Mouse (Mus musculus) monocyte, adult 5-6 weeks (primary cell): Measurements from ENCODE around the gene Mmp24. TPM values are rescaled to one million over a fixed set of nuclear protein-coding genes. Genes with fewer than 3 reads are reported as not detected.

Experiments used
- ATAC-seq: fragments of 153-309, 156-312 bp; replicated peaks from 2 replicates; pipeline ENCODE4 v1.8.0; 2017; ENCODE audit warnings: mild to moderate bottlenecking; ENCODE audit not compliant: low TSS enrichment, insufficient number of reproducible peaks, severe bottlenecking, poor library complexity, low FRiP score
- total RNA-seq: library from RNA; stranded (forward); fragments of 200-1000, 200-491, 200-594 nt; gene quantifications from 3 replicates; pipeline ENCODE4 v1.2.3, GENCODE M21; 2017

Mmp24 gene
- total RNA-seq, 1 experiment from 2014 or later = not detected

DNA sequence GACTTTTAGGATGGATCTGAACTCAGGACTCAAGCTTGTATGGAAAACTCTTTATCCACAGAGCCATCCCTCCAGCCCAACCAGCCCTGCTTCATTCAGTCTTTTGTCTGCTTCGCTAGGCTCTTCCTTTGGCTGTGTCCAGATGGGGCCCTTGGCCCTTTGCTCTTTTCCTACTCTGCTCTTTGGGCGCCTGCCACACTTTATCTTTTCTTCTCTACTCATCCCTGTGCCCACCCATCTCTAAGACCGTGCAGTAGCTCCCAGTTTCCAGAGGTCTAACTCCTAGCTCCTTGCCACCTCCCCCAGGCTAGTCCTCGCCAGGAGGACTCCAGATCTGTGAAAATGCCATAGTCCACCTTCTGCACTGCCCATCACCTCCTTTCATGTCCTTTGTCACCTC is 1.5 kb upstream of the Mmp24 start:
- ATAC-seq = no peak

DNA sequence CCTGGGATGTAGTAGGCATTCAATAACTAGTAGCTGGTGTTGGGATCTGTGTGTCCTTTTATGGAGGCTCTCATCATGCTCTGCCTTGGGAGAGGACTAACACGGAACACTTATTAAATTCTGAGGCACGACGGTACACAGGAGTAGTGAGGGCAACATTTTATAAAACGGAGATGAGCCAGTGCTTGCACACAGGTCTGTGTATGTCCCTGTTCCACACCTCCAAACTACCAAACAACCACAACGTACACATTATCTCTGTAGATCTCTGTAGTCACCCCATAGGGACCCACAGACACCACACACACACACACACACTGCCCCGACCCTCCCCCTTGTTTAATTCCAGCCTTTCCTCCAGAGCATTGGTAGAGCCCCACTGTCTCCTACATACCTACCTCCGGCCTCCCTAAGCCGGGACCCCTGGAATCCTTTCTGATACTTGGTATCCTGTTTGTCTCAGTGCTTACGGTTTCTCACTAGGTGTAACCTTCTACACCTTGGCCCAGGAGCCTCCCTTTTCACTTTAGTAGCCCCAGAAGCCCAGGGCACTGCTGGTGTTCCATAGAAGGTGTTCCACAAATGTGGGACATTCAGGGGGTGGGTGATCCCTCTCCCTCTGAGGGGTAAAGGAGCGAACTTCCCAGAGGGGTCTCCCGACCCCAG is 748 bp upstream of the Mmp24 start:
- ATAC-seq = no peak

DNA sequence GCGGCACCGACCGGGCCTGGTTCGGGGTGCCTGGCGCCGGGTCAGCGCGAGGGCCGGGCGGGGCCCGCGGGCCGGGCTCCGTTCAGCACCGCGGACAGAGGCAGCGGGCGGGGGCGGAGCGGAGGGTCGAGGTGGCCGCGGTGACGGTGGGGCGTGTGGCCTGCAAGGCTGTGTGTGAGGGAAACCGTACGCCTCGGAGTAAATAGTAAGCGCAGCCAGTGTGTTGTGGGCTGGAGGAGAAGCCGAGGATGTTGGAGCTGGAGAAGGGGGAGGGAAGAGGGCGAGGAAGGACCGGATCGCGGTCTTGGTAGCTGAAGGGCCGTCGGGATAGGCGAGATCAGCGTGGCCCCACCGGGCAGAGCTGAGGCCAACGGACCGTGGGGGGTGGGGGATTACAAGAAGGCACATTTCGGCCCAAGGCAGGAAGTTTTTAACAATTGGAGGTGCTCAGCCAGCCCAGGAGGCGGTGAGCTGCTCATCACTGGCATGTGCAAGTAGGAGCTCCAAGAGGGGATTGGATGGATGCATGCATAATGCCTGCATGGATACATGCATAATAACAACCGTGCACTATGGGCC is 632 bp downstream of the Mmp24 start:
- ATAC-seq = 0 out of 2 replicates have a peak, but pooled peaks have one; percentile 31

DNA sequence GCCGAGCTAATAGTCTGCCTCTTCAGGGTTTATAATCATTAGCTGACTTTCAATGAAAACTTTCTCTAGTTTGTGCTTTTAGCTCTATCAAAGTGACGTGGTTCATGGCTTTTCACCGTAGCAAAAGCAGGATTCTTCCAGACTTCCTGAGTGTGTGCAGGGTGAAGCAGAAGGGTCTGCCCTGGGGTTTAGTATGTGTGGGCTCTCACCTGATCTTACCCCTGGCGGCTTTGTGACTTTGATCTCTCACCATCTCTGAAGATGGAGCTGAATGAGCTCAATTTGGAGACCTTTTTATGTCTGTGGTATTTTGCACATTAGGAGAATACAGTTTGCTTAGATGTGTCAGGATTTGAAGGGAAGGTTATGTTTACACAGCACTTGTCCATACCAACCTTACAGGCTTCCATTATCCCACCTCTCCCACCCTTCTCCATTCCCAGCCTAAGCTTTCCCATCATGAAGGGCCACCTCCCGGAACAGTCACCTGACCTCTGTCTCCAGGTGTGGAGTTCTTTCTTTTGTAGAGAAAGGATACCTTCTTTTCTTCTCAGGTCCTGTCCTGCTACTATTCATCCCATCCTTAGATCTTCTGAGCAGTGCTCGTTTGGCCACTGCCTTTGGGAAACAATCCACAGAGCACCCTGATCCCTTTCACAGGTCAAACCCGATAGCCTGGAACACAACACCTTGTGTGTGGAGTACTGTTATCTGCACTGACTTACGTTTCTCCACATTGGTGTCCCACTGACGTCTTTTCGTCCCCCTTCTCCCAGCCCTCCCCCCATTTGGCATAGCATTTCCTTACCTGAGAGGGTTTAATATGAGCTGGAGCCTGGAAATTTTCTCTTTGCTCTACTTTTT is 1.9 kb downstream of the Mmp24 start:
- no peak for ATAC-seq

DNA sequence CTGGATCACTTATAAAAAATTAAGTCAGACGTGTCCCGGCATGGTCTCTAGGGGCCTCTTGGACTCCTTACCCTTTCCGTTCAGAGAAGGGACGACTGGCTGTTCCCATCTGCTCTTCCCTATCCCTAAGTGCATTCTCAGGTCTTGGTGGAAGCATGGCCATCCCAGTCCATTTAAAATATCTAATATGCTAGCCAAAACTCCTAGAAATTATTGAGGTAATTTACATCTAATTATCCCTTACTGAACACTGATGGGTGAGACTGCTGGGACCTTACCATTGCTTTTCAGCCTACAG is 2.5 kb downstream of the Mmp24 start:
- no peak for ATAC-seq

DNA sequence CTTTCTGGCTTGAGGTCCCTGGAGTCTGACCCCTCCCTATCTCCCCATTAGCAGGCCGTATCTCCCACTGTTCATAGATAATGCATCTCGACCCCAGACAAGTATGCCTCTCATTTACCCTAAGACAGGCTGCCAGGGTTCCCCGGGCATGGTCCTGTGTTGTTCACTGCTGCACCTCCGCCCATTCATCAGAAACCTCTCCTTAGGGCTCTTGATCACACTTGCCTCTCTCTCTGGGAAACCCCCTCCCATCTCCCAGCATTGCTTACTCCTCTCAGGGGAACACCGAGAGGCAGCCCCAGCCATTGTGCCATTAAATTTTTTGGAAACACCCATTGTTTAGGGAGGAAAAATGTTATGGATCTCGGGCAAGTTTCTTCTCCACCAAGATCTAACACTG is 2.9 kb downstream of the Mmp24 start:
- ATAC-seq = no peak

- no peak for ATAC-seq
Observed at GRCm38 (mm10) chr2:155779066-155779465, 3.9 kb downstream of the Mmp24 start.

DNA sequence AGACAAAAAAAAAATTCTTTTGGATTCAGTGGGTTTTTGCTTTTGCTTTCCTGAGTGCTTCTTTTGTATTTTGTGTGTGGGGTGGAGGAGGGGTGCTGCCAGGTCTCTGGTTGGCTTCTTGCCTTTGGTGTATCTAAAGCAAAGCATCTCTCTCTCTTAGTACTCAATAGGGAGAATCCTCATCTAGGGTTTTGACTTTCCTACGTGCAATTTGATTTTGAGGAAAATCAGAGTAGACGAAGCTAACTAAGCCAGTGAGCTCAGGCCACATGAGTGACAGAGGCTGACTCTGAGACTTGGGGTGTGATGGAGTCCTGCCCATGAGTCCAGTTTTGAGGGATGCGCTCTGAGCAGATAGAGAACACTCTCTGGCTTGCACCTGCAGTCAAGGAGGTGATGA is 4.4 kb downstream of the Mmp24 start:
- no peak for ATAC-seq

- no peak for ATAC-seq
Observed at GRCm38 (mm10) chr2:155784534-155784933, 9.4 kb downstream of the Mmp24 start.

- ATAC-seq = 0 out of 2 replicates have a peak, but pooled peaks have one; percentile 50
Observed at GRCm38 (mm10) chr2:155786905-155787304, 11.8 kb downstream of the Mmp24 start.

DNA sequence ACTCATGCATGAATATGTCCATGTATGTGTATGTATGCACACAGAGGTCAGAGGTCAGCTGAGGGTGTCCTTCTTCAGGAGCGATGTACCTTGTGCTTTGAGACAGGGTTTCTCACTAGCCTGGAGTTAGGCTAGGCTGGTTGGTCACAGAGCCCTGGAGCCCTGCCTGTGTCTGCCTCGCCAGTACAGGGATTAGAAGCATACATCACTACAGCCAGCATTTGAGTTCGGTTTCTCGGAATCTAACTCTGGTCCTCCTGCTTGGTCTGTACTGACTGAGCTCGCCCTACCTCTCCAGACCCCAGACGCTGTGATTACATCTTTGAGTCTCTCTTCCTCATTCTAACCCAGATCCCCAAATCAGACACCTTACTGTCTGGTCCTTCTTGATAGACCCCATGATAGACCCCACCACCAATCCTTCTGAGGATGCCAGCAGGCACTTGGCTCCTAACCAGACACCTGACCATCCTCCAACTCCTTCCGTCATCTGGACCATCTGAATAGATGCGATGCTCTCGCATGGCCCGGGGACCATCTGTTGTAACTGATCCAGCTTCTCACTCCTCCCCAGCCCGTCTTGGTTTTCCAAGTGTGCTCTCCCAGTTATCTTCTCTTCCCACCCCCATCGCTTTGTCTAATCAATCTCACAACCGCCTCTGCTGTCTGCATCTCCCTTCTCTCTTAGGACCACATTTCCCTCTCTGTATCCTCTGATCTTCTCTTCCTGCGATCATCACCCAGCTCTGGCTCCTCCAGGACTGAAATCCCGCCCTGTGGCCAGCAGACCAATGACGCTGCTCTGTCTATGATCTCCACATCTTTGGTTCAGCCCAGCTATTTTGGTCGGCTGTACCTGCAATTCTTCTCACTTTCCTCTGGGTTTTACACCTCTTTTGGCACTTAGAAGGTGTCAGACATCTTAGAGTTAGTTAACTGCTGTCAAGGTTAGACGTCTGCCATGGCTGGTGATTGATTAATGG is 13.1 kb downstream of the Mmp24 start:
- ATAC-seq = no peak

DNA sequence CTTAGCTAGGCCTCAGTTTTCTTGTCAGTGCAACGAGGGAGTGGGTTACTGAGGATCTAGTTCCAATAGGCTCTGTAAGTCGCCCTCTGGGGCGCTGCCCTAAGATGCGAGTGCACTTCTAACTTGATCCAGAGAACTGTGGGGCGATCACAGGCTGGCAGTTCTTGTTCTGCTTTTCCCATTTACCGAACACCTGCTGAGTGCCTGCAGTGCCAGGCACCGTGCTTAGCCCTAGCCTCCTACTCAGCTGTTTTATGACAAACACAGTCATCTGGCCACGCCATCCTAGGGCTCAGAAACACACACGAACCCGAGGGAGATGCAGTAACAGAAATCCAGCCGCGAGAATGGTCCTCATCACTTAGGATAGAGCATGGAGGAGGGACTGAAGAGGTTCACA is 17.8 kb downstream of the Mmp24 start:
- no peak for ATAC-seq

GRCm38 (mm10) chr2:155794674-155795445 is 19.7 kb downstream of the Mmp24 start:
- no peak for ATAC-seq

DNA sequence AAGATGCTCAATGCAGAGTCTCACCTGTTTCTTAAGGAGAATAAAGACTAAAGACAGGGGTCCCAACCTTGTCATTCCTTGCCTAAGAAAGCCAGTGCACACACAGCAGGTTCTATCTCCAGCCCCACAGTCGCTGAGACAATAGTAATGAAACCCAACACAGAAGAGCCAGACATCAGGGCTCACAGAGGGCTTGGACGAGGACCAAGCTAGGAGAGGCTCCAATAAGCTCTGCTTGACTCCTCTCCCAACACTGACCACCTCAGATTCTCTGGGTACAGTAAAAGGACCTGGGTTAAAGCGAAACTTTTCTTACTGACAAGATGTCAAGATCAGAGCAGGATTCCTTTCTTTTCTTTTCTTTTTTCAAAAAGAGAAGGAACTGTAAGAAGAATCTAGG is 23.5 kb downstream of the Mmp24 start:
- no peak for ATAC-seq

GRCm38 (mm10) chr2:155802761-155803160 is 27.6 kb downstream of the Mmp24 start:
- no peak for ATAC-seq

GRCm38 (mm10) chr2:155804053-155804452 is 28.9 kb downstream of the Mmp24 start:
- no peak for ATAC-seq

GRCm38 (mm10) chr2:155805231-155805924 is 30.2 kb downstream of the Mmp24 start:
- ATAC-seq = no peak

DNA sequence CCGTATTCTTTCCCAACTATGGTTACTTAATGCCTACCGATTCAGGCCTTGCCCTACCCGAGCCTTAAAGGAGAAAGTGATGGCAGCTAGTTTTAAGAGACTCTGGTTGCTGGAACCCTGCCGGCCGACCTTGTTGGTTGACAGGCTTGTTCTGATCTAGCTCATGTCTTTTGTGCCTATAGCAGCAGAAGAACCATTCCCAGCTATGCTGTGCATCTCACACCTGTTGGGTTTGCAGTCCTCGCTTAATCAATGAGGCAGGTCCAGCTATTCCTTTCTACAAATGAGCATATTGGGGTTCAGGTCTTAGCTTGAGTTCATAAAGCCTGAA is 30.7 kb downstream of the Mmp24 start:
- no peak for ATAC-seq
